Mouse (Mus musculus) ZHBTc4 (cell line): ENCODE measurements around the gene Clcf1.
A peak's percentile ranks its signal among the peaks of the same experiment; 100 is the strongest.

Source experiments
- DNase-seq: peaks from one replicate; pipeline ENCODE4 v3.0.0-alpha.2; 2011; ENCODE audit warnings: low read depth, low spot score

Clcf1 gene

DNA sequence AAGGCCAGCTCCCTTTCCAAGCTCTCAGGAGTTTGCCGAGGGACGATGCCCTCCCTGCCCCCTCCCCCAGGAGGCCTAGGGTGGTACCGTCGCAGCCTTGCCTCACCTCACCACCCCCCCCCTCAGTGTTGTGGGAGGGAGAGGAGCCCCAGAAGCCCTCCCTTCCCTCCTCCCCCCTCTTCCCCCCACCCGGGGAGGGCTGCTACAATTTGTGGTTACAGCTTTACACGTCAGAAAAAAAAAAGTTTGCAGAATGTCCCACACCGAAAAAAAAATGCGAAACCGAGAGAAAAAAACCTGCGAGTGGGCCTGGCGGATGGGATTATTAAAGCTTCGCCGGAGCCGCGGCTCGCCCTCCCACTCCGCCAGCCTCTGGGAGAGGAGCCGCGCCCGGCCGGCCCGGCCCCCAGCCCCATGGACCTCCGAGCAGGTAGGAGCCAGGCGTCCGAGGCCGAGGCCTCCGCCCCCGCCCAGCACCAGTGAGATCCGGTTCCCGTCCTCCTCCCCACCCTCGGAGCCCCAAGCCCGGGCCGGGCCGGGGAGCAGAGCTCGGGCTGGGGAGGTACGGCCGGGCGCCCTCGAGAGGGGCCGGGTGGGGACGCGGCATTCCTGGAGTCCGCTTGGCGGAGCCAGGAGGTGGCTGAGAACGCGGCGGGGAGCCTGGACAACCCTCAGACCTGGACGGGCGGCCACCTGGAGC lies at the start of gene Clcf1, which contains the start of gene AC109138.7:
Clcf1 (plus strand) TSS at position 168 of the 700 bp plus-strand sequence.
AC109138.7 (plus strand) TSS at position 287 of the 700 bp plus-strand sequence.
- DNase-seq = peak; percentile 62

GRCm38 (mm10) chr19:4164721-4165120 lies 49.3 kb upstream of the Clcf1 start:
- no peak for DNase-seq

DNA sequence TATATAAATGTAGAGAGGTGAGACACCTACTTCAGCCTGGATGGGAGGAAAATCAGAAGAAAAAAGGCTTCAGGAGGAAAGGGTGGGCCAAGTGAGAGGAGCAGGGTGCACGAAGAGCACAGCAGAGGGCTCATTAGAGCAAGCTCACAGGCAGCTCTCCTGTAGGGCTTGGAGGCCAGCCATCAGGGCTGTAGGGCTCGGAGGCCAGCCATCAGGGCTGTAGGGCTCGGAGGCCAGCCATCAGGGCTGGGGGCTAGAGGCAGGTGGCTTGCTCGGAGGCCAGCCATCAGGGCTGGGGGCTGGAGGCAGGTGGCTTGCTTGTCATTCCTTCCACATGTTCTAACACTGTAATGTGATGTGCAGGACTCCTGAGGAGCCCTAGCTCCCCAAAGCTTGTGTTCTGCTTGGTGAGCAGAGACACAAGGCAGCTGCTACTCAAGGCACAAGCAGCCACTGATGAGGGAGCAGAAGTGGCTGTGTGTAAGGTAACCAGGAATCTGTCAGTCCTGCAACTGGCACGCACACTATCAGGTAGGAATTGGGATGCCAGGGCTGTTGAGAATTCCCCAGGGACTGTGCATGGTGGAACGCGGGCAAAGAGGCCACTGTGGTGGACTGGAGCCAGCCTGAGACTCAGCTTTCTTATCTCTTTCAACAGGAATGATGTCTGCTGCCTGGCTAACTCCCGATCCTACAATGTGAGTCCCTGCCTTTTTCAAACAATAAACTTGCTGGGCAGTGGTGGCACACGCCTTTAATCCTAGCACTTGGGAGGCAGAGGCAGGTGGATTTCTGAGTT lies 47.2 kb upstream of the Clcf1 start:
- no peak for DNase-seq

DNA sequence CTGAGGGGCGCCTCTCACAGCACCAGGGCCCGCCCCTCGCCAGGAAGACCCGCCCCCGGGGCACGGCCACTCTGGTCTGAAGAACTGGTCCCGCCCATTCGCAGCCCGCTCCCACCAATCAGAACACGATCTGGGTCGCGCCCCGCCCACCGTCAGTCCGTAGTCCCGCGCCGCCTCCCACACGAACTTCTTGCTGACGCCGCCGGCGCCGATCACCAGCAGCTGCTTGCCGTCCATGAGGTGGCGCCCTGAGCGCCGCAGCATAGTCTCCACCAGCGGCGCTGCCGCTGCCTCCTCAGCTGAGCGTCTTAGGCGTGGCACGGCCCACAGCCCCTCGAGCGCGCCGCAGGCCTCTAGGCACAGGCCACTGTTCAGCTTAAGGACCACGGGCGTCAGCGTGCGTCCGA lies 44.7 kb upstream of the Clcf1 start:
- peak; percentile 99 for DNase-seq

DNA sequence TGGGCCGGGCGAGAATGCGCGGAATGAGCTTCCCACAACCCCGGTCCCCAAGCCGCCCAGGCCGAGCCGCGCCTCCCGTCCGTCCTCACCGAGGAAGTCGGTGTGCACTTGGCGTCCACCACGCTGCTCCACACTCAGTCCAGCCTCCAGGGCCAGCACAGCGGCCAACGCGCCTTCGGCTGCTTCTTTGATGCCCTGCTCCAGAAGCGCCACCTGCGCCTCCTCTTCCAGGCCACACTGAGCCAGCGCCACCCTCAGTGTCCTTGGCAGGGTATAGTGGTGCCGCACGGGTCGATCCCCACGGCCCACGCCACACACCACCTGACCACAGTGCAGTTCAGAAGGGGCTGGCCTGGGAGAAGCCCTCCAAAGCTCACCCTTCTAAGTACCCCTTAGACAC lies 44.2 kb upstream of the Clcf1 start:
- DNase-seq = no peak

DNA sequence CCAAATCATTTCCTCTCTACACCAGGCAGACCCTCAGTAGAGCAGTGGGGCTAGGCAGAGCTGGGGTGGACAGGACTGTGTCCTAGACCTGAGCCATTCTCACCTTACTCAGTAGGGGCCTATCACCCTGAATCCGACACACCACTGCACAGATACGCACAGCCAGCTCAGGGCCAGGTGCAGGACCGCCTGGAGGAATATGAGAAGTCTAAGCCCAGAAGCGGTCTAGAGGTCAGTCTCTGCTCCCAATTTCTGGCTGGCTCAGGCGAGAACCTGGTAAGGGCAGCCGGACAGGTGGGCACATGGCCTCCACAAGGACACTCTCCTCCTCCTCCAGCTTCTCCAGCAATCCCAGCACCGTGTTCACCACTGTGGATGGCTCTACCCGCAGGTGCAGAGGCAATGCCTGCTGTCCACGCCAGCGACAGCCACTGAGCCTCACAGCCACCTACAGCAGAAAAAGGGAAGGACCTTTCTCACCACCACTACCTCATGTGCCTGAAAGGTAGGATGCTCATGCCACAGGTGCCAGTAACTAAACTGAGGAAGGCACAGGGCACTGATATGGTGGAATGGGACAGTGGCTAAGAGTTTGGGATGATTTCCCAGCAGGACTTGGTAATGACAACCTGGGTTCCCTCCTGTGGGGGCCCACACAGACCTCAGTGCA lies 43.2 kb upstream of the Clcf1 start:
- no peak for DNase-seq

DNA sequence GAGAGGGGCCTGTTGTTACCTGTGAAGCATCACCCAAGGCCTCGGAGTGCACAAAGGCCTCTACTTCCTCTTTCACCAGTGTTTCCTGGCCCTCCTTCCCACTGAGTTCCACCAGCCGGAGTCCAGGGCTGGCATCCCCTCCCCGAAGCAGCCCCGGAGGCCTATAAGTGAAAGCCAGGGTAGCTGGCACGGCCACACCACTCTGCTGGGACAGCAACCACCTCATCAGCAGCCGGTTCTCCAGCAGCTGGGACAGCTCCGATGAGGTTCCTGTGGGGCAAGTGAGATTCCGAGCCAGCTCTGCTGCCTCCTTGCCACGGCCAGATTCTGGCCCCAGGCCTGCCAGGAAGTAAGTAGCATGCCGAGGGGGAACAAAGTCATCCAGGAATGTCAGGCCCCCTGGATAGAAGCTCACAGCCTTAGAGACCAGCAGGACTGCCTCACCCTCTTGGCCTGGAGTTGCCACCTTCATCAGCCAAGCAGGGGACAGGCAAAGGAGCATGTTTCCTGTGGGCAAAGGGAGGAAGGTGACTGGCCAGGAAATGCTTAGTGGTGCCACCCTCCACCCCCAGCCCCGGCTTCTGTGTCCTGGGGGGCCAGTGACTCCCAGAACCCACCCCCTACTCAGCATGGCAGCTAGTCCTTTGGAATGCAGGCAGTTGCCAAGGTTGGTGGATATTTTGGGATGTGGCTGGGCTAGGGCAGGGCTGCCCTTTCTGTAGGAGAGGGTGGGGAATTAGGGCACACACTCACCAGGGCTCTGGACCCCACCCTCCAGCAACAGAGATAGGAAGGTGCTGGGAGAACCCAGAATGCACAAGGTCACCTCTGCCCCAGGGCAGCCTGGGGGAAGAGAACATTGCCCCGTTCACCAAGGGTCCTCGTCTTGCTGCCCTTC lies 42.4 kb upstream of the Clcf1 start:
- no peak for DNase-seq

GRCm38 (mm10) chr19:4172925-4173324 lies 41.1 kb upstream of the Clcf1 start:
- DNase-seq = no peak

DNA sequence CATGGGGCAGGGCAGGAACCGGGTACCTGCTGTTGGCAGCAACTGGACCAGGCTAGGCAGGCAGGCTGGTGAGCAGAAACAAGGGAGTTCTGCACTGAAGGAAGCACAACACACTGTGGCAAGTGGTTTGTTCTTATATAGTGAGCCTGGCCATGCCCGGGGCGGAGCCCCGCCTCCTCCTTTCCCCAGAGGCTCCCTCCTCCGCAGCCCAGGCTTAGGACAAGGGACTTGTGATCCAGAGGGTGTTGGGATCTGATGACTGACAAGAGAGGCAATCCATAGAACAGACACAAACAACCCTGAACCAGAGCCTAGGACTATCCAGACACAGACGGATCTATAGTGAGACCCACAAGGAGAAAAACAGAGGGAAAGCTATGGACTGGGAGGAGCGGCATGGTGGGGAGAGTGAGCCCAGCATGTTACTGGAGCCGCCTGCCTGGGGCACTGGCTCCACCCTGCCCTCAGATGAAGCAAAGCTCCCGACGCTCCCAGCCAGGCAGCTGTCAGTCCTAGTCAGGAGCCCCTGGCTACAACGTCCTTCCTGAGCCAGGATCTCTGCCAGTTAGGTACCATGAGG lies 38.6 kb upstream of the Clcf1 start, which contains the start of gene Carns1:
Carns1 (minus strand) TSS at position 112 of the 580 bp plus-strand sequence.
- peak; percentile 57 for DNase-seq

GRCm38 (mm10) chr19:4180411-4180810 lies 33.6 kb upstream of the Clcf1 start:
- DNase-seq = no peak

GRCm38 (mm10) chr19:4181892-4182291 lies 32.1 kb upstream of the Clcf1 start:
- peak; percentile 71 for DNase-seq

DNA sequence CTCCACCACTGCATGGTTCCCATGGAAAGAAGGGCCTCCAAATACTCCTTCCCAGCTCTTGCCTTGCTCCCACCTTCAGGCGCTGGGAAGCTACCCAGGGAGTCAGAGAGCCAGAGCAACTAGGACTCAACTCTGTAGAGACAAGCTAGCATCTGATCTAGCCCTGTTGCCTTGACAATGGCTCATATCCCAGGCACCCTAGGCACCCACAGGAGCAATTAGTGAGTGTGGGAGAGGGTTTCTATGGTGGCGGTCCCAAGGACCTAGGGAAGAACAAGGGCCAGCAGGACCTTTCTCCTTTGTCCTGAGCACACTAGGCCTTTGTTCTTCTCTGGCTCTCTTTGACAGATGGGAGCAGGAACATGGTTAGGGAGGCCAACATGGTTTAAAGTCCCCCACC lies 30.3 kb upstream of the Clcf1 start:
- no peak for DNase-seq

GRCm38 (mm10) chr19:4184976-4185975 lies 28.8 kb upstream of the Clcf1 start:
- DNase-seq = peak; percentile 61

- DNase-seq = no peak
Observed at GRCm38 (mm10) chr19:4187303-4187702, 26.7 kb upstream of the Clcf1 start.

DNA sequence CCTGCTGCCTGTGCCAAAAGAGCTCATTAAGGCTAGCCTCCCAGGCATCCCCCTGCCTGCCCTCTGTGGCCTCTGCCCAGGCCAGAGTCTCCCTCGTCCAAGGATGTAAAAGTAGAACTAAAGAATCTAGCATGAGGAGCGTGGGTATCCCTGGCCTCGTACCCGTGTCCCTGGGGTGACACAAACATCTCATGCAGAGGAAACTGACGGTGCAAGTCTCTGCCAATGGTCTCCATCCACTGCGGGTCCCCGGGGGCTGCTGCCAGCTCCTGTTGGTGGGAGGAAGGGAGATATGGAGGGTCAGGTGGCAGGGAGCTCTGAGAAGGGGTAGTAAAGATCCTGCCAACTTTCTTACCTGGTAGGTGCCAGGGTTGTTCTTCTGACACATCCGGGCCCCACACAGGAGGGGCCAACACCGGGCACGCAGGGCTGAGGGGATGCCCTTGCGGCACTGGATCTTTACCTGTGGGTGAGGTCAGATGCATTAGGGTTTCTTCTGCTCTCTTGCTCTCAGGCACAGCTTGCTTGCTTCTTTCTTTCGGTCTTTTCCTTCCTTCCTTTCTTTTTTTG lies 24.9 kb upstream of the Clcf1 start:
- no peak for DNase-seq

DNA sequence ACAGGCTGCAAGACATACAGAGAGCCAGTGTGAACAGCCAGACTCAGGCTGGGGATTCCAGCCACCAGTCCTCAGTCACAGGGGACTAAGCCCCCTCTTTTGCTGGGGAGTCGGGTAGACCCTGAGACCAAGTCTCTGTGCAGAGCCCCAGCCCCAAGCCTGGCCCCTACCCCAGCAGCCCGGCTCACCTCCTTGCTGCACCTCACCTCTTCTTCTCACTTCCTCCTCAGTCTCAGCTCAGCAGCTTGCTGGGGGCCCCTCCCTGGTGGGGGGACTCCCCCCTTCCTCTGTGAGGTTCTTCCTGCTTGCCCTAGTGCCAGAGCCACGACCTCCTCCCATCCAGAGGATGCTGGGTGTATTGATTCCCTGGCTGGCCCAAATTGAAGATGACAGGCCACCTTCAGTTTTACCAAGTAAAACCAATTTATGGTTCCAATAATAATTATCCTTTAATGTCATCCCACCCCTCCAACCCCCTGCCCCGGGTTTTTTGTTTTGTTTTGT lies 23.2 kb upstream of the Clcf1 start, which contains the start of gene Tbc1d10c:
Tbc1d10c (minus strand) TSS at position 454 of the 504 bp plus-strand sequence.
- DNase-seq = no peak

DNA sequence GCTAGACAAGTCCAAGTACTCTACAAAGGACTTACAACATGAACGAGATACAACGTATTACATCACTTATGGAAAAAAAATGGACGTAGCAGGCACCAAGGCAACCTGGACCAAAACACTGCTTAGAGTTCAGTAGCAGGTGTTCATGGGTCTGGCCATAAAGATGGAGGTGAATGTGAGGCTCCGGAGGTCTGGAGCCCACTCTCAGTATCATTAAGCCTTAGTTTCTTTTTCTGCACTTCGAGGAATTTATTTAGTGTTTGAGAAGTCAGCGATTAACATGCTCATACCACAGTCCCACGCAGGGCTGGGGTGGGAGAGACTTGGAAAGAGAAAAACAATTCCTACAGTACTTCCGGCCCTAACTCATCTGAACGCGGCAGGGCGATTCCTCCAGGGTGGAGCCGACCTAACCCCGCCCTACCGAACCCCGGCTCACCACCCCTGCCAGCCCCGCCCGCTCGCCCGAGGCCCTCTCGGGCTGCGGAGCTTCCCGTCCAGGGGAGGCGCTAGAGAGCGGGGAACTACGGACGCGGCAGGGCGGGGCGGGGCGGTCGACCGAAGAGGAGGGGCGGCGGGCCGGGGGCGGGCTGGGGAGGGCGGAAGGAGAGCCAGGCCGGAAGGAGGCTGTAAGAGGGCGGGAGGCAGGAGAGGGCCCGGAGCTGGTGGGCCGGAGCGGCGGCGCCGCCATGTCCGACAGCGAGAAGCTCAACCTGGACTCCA lies 22.3 kb upstream of the Clcf1 start, which contains the start of gene Ppp1ca:
Ppp1ca (plus strand) TSS at position 538 of the 723 bp plus-strand sequence.
- peak; percentile 97 for DNase-seq
